Mouse (Mus musculus): ENCODE data around the gene Spata22. TPM values are rescaled to one million over a fixed set of nuclear protein-coding genes. Genes with fewer than 3 reads are reported as not detected.
A peak's percentile ranks its signal among the peaks of the same experiment; 100 is the strongest.
"Not testable (repeated sequence)": the region's sequence is repeated elsewhere in the genome, so short reads cannot be mapped to it uniquely, and the experiment has no call there.

Spata22 gene
- not detected in 2 replicates for polyA plus RNA-seq (2016; fragmentation: Nextera tagmentation; extraction: Ambion mirVana)

- Histone ChIP-seq H3K27ac (no peak within 1 kb of the TSS), H3K36me3 (replicated peaks) (no peaks in the 10 kb centered on the region), H3K9me3 (peaks cover 8% of the 10 kb centered on the region; the same call in 1 of the 2 replicates), H3K4me3 (no peak within 1 kb of the TSS), H3K27me3 (ENCODE audit: poor library complexity, severe bottlenecking) (no peaks in the 10 kb centered on the region), H3K4me1 (no peaks in the 10 kb centered on the region)
- 80% methylated on average over 27 of the region's 27 CpGs for WGBS
- no peak for DNase-seq (ENCODE audit: extremely low spot score, low spot score)
Measured at GRCm38 (mm10) chr11:73329442-73329841, at the start of gene Spata22, which contains the start of the genes Aspa and Gm49340. TSS of gene Spata22 (plus strand) at chr11:73329741. TSS of gene Aspa (minus strand) at chr11:73329596. TSS of gene Gm49340 (plus strand) at chr11:73329741.

- 66% methylated on average over 5 of the region's 5 CpGs for WGBS
- no peaks in the 10 kb centered on the region for H3K27me3 ChIP-seq (ENCODE audit: poor library complexity, severe bottlenecking)
- no peak for DNase-seq (ENCODE audit: extremely low spot score, low spot score)
- H3K4me1 ChIP-seq: peaks cover 22% of the 10 kb centered on the region
- no peaks in the 10 kb centered on the region for H3K9me3 ChIP-seq
- no peak overlapping the region for H3K27ac ChIP-seq
- no peak overlapping the region for H3K4me3 ChIP-seq
- H3K36me3 ChIP-seq (replicated peaks): no peaks in the 10 kb centered on the region
Measured at GRCm38 (mm10) chr11:73280710-73281109, 48.8 kb upstream of the Spata22 start.

- Histone ChIP-seq H3K4me3 (peak overlapping the region; percentile 47), H3K9me3 (no peaks in the 10 kb centered on the region), H3K27ac (peak overlapping the region; percentile 53), H3K4me1 (peaks cover 22% of the 10 kb centered on the region), H3K36me3 (replicated peaks) (no peaks in the 10 kb centered on the region), H3K27me3 (ENCODE audit: poor library complexity, severe bottlenecking) (no peaks in the 10 kb centered on the region)
- peak; percentile 27 for DNase-seq (ENCODE audit: extremely low spot score, low spot score)
- 2% methylated on average over 16 of the region's 16 CpGs for WGBS
Measured at GRCm38 (mm10) chr11:73281528-73282027, 48.0 kb upstream of the Spata22 start.

- no peak overlapping the region for H3K27ac ChIP-seq
- peaks cover 22% of the 10 kb centered on the region for H3K4me1 ChIP-seq
- no peaks in the 10 kb centered on the region for H3K9me3 ChIP-seq
- no peak for DNase-seq (ENCODE audit: extremely low spot score, low spot score)
- H3K4me3 ChIP-seq: no peak overlapping the region
- no peaks in the 10 kb centered on the region for H3K27me3 ChIP-seq (ENCODE audit: poor library complexity, severe bottlenecking)
- no peaks in the 10 kb centered on the region for H3K36me3 ChIP-seq (replicated peaks)
- WGBS: 80% methylated on average over 9 of the region's 9 CpGs
Measured at GRCm38 (mm10) chr11:73283369-73283768, 46.2 kb upstream of the Spata22 start.

GRCm38 (mm10) chr11:73283926-73284325, 45.6 kb upstream of the Spata22 start:
- Histone ChIP-seq H3K4me3 (no peak overlapping the region), H3K27ac (peak overlapping the region; percentile 48; the same call in 1 of the 2 replicates), H3K27me3 (ENCODE audit: poor library complexity, severe bottlenecking) (no peaks in the 10 kb centered on the region), H3K9me3 (no peaks in the 10 kb centered on the region), H3K36me3 (replicated peaks) (no peaks in the 10 kb centered on the region), H3K4me1 (peaks cover 22% of the 10 kb centered on the region)
- 44% methylated on average over 1 of the region's 1 CpGs for WGBS
- DNase-seq (ENCODE audit: extremely low spot score, low spot score): no peak

GRCm38 (mm10) chr11:73284351-73284750, 45.2 kb upstream of the Spata22 start:
- Histone ChIP-seq H3K27me3 (ENCODE audit: poor library complexity, severe bottlenecking) (no peaks in the 10 kb centered on the region), H3K4me3 (no peak overlapping the region), H3K36me3 (replicated peaks) (no peaks in the 10 kb centered on the region), H3K27ac (peak overlapping the region; percentile 48; the same call in 1 of the 2 replicates), H3K9me3 (no peaks in the 10 kb centered on the region), H3K4me1 (peaks cover 22% of the 10 kb centered on the region)
- DNase-seq (ENCODE audit: extremely low spot score, low spot score): no peak

DNA sequence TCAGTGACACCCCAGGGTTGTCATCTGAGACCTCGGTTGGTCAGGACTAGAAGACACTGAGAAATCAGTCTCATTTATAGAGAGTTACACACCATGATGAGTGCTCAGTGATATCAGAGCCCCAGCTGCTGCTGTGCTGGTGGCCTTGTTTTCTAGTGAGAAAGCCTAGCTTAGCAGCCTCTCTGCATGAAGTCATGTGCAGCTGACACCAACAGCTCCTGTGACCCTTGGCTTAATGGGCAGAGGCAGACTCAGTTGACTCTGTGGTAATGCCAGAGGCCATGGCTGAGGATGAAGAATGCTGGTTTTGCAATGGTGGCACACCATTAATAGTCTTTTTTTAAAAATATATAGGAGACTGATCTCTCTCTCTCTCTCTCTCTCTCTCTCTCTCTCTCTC, 39.9 kb upstream of the Spata22 start:
- no peak overlapping the region for H3K4me3 ChIP-seq
- H3K4me1 ChIP-seq: 0 out of 2 replicates have a peak, but pooled peaks cover 1% of the 10 kb centered on the region
- no peak overlapping the region for H3K27ac ChIP-seq
- WGBS: 93% methylated on average over 1 of the region's 1 CpGs
- H3K36me3 ChIP-seq (replicated peaks): no peaks in the 10 kb centered on the region
- no peaks in the 10 kb centered on the region for H3K9me3 ChIP-seq
- no peak for DNase-seq (ENCODE audit: extremely low spot score, low spot score)
- no peaks in the 10 kb centered on the region for H3K27me3 ChIP-seq (ENCODE audit: poor library complexity, severe bottlenecking)

- no peak for DNase-seq (ENCODE audit: extremely low spot score, low spot score)
- H3K27ac ChIP-seq: no peak overlapping the region
- H3K4me3 ChIP-seq: no peak overlapping the region
- 22% methylated on average over 2 of the region's 2 CpGs for WGBS
- peaks cover 9% of the 10 kb centered on the region for H3K4me1 ChIP-seq
- no peaks in the 10 kb centered on the region for H3K27me3 ChIP-seq (ENCODE audit: poor library complexity, severe bottlenecking)
- H3K9me3 ChIP-seq: no peaks in the 10 kb centered on the region
- no peaks in the 10 kb centered on the region for H3K36me3 ChIP-seq (replicated peaks)
Measured at GRCm38 (mm10) chr11:73303123-73303522, 26.4 kb upstream of the Spata22 start.

DNA sequence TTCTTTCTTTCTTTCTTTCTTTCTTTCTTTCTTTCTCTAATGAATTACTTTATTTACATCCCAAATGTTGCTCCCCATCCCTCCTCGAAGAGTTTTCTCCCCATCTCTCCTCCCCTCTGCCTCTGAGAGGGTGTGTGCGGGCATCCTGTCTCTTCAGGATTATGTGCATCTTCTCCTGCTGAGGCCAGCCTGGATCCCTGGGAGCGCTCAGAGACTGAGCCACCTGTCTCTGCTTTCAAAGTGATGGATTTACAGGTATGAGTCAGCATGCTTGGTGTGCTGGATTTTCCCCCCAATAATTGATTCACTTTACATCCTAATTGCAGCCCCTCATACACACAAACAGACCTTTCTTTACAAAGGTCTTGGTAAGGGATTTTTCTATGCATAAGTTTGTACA, 13.6 kb upstream of the Spata22 start:
- H3K36me3 ChIP-seq (replicated peaks): no peaks in the 10 kb centered on the region
- no peak overlapping the region for H3K27ac ChIP-seq
- no peak overlapping the region for H3K4me3 ChIP-seq
- WGBS: 40% methylated on average over 3 of the region's 3 CpGs
- no peaks in the 10 kb centered on the region for H3K9me3 ChIP-seq
- H3K4me1 ChIP-seq: no peaks in the 10 kb centered on the region
- no peaks in the 10 kb centered on the region for H3K27me3 ChIP-seq (ENCODE audit: poor library complexity, severe bottlenecking)
- no peak for DNase-seq (ENCODE audit: extremely low spot score, low spot score)

- not testable (repeated sequence) for H3K27ac ChIP-seq; H3K9me3 ChIP-seq; H3K36me3 ChIP-seq (replicated peaks); H3K27me3 ChIP-seq (ENCODE audit: poor library complexity, severe bottlenecking); H3K4me1 ChIP-seq; DNase-seq (ENCODE audit: extremely low spot score, low spot score); H3K4me3 ChIP-seq
- 90% methylated on average over 2 of the region's 2 CpGs for WGBS
Measured at GRCm38 (mm10) chr11:73318581-73318980, 11.0 kb upstream of the Spata22 start.

- not testable (repeated sequence) for DNase-seq (ENCODE audit: extremely low spot score, low spot score); H3K4me3 ChIP-seq; H3K9me3 ChIP-seq; H3K27me3 ChIP-seq (ENCODE audit: poor library complexity, severe bottlenecking); H3K4me1 ChIP-seq; H3K36me3 ChIP-seq (replicated peaks); H3K27ac ChIP-seq
- 96% methylated on average over 13 of the region's 13 CpGs for WGBS
Measured at GRCm38 (mm10) chr11:73321064-73321463, 8.5 kb upstream of the Spata22 start.

DNA sequence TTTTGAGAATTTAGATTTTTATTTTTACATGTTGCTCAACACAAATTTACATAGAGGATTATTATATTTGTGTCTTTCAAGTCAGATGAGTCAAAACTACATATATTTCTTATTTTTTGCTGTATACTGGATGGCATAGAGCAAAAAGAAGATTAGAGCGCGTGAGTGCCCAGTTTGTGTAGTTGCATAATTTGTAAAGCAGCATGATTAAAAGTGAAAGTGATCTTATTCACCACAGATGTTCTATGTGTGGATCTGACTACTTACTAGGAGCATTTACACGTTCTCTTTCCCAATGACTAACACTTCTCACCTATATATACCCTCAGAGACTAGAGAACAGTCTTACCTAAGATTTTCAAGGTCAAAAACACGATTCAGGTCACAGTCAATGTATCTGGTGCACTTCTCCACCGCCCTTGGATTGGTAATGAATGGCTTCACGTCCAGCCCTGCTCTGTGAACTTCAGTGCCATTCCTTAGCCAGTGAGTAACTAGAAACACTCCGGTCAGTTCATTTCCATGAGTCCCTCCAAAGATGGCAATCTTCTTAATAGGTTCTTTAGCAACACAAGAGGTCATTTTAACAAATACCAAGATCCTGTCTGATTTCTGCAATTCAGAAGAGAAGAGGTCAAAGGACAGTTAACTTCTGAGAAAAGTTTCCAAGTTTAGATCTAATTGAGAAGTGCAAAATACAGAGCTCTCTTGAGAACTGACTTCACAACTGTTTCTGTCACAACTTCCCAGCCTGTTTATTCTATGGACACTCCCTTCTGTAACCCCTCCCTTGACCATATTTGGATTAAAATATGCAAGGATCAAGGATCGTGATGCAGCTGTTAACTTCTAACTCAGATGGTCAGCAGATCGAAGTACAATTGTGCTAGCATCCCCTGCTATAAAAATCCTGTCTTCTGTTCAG, 5.4 kb upstream of the Spata22 start:
- no peaks in the 10 kb centered on the region for H3K4me1 ChIP-seq
- H3K36me3 ChIP-seq (replicated peaks): no peaks in the 10 kb centered on the region
- no peak overlapping the region for H3K27ac ChIP-seq
- H3K9me3 ChIP-seq: no peaks in the 10 kb centered on the region; the same call in 1 of the 2 replicates
- no peak overlapping the region for H3K4me3 ChIP-seq
- DNase-seq (ENCODE audit: extremely low spot score, low spot score): no peak
- H3K27me3 ChIP-seq (ENCODE audit: poor library complexity, severe bottlenecking): no peaks in the 10 kb centered on the region
- WGBS: 81% methylated on average over 9 of the region's 9 CpGs

- H3K4me3 ChIP-seq: no peak overlapping the region
- H3K27me3 ChIP-seq (ENCODE audit: poor library complexity, severe bottlenecking): no peaks in the 10 kb centered on the region
- H3K27ac ChIP-seq: no peak overlapping the region
- no peaks in the 10 kb centered on the region for H3K4me1 ChIP-seq
- peaks cover 8% of the 10 kb centered on the region; the same call in 1 of the 2 replicates for H3K9me3 ChIP-seq
- 69% methylated on average over 12 of the region's 12 CpGs for WGBS
- no peak for DNase-seq (ENCODE audit: extremely low spot score, low spot score)
- H3K36me3 ChIP-seq (replicated peaks): no peaks in the 10 kb centered on the region
Measured at GRCm38 (mm10) chr11:73326485-73326886, 3.1 kb upstream of the Spata22 start.

Data from forebrain, embryonic 10.5 days (tissue).